Mouse (Mus musculus): ENCODE results near the gene Irx2.
A peak's percentile ranks its signal among the peaks of the same experiment; 100 is the strongest.

The Irx2 gene

DNA sequence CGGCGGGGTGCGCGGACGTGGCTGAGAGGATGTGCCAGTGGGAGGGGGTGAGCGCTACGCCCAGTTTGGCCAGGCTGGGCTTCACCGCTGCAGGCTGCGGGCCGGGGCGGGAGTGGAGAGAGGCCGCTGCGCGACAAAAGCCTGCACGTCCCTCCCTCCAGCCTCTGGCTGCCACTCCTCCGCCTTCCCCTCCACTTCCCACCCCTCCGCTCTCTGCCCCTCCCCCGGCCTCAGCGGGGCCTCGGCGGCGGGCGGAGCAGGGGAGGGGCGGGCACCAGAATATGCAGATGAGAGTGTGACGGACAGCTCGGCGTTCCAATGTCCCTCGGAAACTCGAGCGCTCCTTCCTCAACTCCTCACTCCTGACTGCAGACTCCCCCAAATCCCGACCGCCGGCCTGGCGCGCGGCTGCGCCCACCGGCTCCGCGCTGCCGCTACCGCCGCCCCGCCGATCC is at the start of gene Irx2:
TSS of gene Irx2 (plus strand) at position 359 of the 455 bp plus-strand sequence.
- DNase-seq (ENCODE audit: low spot score): peak; percentile 75

GRCm38 (mm10) chr13:72581276-72581675 is 47.3 kb upstream of the Irx2 start:
- DNase-seq (ENCODE audit: low spot score): no peak

DNA sequence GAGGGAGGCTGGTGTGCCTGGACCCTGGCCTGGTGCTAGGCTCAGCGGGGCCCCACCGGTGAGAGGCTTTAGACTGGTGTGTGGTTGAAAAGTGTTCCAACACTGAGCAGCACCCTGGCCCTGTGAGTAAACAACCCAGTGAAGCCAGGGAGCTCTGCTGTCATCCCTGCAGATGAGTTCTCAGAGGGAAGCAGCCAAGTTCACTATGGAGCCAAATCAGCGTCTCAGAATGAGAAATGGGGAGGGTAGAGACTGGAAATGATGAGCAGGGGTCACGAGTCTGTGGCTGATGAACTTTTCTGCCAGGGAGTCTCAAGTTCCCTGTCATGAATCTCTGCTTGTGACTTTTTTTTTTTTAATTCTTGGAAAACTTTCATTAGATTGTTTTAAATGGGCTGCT is 36.1 kb upstream of the Irx2 start:
- DNase-seq (ENCODE audit: low spot score): no peak

DNA sequence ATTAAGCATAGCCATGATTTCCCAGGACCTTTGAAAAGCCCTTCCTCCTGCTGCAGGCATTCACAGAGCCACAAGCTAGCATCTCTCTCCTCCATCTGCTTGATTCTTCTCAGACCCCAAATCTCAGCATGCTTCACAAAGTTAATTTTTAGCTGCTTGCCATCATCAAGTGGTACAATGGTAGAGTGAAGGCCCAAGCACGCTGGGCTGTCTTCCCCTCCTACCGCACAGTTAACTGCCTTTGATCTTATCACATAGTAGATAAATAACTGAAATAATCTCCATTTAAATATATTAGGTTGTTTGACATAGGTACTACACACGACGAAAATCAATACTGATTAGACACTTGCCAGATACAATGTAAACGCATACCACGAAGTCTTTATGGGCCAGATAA is 35.3 kb upstream of the Irx2 start:
- no peak for DNase-seq (ENCODE audit: low spot score)

DNA sequence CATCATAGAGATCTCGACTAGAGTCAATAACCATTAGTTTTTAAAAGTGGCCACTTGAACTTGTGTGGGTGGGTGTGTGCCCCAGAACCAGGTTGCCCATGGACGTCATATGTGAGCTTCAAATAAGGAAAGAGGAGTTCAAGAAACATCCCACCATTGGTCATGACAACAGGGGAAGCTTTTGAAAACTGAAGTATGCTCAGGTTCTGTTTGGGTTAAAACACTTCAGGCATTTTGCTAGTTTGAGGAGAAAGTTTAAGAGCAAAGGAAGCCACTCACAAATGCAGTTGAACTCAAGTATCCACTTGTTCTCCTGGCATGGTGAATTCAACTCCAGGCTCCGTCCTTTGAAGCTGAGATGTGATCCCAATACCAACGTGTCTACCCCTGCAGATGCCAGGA is 34.9 kb upstream of the Irx2 start:
- DNase-seq (ENCODE audit: low spot score): no peak

GRCm38 (mm10) chr13:72599254-72599653 is 29.4 kb upstream of the Irx2 start:
- DNase-seq (ENCODE audit: low spot score): no peak

- no peak for DNase-seq (ENCODE audit: low spot score)
Measured at GRCm38 (mm10) chr13:72608706-72609105, 19.9 kb upstream of the Irx2 start.

DNA sequence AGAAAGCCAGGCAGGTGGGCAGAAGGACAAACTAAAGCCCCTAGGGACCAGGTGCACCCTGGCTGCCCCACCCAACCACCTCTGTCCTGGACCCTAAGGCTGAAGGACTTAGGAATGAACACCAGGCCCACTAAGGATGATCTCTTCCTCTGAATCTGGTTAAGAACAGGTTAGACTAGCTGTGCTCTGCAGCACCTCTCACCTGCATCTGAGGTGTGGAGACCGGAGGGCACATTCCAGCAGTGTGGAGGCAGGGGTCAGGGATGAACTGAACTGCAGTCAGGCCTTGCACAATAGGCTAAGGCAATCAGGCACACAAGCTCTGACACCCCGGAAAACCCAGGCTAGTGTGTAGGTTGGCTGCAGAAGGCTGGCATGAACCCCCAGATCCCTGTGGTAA is 18.3 kb upstream of the Irx2 start:
- DNase-seq (ENCODE audit: low spot score): no peak

- no peak for DNase-seq (ENCODE audit: low spot score)
Measured at GRCm38 (mm10) chr13:72623926-72624846, 4.4 kb upstream of the Irx2 start.

- no peak for DNase-seq (ENCODE audit: low spot score)
Measured at GRCm38 (mm10) chr13:72624847-72625170, 3.8 kb upstream of the Irx2 start.

- DNase-seq (ENCODE audit: low spot score): no peak
Measured at GRCm38 (mm10) chr13:72625236-72625950, 3.2 kb upstream of the Irx2 start.

GRCm38 (mm10) chr13:72627391-72628321 is 964 bp upstream of the Irx2 start:
- DNase-seq (ENCODE audit: low spot score): peak; percentile 28

GRCm38 (mm10) chr13:72628935-72629631 is 463 bp downstream of the Irx2 start:
- DNase-seq (ENCODE audit: low spot score): no peak

DNA sequence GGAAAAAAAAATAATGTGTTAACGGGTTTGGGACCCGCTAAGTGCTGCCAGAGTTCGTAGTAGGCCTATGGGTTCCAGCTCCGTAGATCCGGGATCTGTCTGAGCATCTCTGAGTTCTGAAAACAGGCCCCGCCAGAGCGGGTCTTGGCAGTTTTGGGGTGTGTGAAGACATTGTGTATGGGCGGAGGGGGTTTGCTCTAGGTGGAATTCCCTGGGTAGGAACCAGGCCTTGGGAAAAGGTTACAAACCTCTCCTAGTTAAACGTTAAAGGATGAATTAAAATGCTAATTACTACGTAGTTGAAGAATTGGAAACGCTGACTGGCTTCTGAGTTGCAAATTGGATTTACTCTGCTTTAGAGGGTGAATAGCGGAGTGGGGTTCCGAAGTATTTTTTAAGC is 1.2 kb downstream of the Irx2 start:
- no peak for DNase-seq (ENCODE audit: low spot score)

DNA sequence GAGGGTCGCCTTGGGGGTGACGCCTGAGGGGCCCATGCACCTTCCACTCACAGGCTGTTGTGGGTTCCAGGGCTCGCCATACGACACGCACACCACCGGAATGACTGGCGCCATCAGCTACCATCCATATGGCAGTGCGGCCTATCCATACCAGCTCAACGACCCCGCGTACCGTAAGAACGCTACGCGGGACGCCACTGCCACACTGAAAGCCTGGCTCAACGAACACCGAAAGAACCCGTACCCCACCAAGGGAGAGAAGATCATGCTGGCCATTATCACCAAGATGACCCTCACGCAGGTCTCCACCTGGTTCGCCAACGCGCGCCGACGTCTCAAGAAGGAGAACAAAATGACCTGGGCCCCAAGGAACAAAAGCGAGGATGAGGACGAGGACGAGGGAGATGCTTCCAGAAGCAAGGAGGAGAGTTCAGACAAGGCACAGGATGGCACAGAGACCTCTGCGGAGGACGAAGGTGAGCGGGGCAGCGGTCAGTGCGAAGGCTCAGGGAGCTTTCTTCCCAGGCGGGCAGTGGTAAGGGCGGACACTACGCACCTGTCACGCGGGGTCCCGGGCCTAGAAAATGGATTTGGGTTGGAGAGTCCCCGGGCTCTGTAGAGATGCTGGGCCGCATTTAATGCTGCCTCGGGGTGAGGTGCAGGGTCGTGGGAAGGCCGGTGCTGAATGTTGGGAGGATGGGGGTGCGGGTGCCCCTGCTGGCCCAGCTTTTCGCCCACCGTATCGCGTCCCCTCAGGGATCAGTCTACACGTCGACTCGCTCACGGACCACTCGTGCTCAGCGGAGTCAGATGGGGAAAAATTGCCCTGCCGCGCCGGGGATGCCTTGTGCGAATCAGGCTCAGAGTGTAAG is 2.1 kb downstream of the Irx2 start:
- no peak for DNase-seq (ENCODE audit: low spot score)

DNA sequence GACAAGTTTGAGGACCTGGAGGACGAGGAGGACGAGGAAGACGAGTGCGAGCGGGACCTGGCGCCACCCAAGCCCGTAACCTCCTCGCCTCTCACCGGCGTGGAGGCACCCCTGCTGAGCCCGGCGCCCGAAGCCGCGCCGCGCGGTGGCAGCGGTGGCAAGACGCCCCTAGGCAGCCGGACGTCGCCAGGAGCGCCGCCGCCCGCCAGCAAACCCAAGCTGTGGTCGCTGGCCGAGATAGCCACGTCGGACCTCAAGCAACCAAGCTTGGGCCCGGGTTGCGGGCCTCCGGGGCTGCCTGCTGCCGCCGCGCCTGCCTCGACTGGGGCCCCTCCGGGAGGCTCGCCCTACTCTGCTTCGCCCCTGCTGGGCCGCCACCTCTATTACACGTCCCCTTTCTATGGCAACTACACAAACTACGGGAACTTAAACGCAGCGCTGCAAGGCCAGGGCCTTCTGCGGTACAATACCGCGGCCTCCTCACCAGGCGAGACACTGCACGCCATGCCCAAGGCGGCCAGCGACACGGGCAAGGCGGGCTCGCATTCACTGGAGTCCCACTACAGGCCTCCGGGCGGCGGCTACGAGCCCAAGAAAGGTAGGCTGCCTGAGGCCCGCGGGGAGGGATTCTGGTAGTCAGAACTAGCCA is 2.9 kb downstream of the Irx2 start:
- DNase-seq (ENCODE audit: low spot score): no peak

GRCm38 (mm10) chr13:72632361-72632760 is 3.7 kb downstream of the Irx2 start:
- no peak for DNase-seq (ENCODE audit: low spot score)

GRCm38 (mm10) chr13:72633097-72633496 is 4.5 kb downstream of the Irx2 start:
- no peak for DNase-seq (ENCODE audit: low spot score)

- no peak for DNase-seq (ENCODE audit: low spot score)
Measured at GRCm38 (mm10) chr13:72634752-72635315, 6.2 kb downstream of the Irx2 start.

All from testis, postnatal 14 days (tissue).